Mouse (Mus musculus): ENCODE data around the gene Fam129b. TPM values are rescaled to one million over a fixed set of nuclear protein-coding genes. Genes with fewer than 3 reads are reported as not detected.

The Fam129b gene
- polyA plus RNA-seq, 1 experiment from 2014 or later = 13.8 TPM

DNA sequence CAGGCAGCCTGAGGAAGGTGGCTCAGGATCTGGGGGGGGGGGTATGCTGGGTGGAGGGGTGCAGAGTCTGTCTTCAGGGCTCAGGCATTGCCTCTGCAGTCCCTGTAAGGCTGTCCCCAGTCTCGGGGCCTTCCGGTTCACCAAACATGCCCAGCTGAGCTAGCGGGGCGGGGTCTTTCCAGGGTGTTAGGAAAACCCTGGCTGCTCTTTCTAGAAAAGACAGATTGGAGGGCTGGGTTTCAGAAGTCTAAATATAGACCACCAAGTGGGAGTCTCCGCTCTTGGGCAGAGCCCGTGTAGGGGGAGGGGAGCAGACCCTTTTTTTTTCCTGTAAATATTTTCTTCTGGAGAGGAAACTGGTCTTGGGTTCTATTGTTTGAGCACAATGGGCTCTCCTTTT, 32.4 kb downstream of the Fam129b start:
- H3K9me3 ChIP-seq (replicated peaks; ENCODE audit: control insufficient read depth, low read length) = no peaks in the 10 kb centered on the region
- DNase-seq (ENCODE audit: low spot score) = peak; percentile 90
- no peak overlapping the region; the same call in 1 of the 2 replicates for H3K4me2 ChIP-seq (ENCODE audit: low read length)
- no peaks in the 10 kb centered on the region for H3K27me3 ChIP-seq (replicated peaks; ENCODE audit: control insufficient read depth, insufficient read depth, low read length)
- peak; percentile 72 for ATAC-seq
- peak overlapping the region; percentile 25; the same call in 1 of the 2 replicates for H3K9ac ChIP-seq (ENCODE audit: low read length)
- no peak overlapping the region for H3K4me3 ChIP-seq (ENCODE audit: low read depth, low read length)
- WGBS = under 1% methylated on average over 6 of the region's 6 CpGs
- H3K36me3 ChIP-seq (ENCODE audit: control insufficient read depth, insufficient read depth, low read length) = peaks cover 22% of the 10 kb centered on the region
- peaks cover 16% of the 10 kb centered on the region for H3K4me1 ChIP-seq (ENCODE audit: control insufficient read depth, insufficient read depth, low read length)
- H3K27ac ChIP-seq (ENCODE audit: low read depth, low read length) = peak overlapping the region; percentile 75

DNA sequence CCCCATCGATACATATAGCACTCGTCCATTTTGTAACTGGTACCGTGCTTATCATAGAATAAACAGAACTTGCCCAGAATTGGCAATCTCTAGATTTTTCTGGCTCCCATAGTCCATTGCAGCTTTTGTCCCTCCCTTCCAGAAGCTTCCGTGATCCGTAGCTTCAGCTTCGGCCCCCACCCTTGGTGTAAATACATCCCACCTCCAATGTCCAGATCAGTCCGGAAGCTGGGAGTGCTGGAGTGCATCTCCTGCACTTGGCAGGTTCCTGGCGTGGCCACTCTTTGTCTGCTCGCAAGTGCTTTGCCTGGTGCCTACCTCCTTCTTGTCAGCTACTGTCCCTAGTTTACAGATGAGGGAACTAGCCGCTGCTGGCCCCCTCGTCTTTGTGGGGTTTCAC, 32.9 kb downstream of the Fam129b start:
- no peaks in the 10 kb centered on the region for H3K27me3 ChIP-seq (replicated peaks; ENCODE audit: control insufficient read depth, insufficient read depth, low read length)
- H3K4me3 ChIP-seq (ENCODE audit: low read depth, low read length) = no peak overlapping the region
- no peak for DNase-seq (ENCODE audit: low spot score)
- peak overlapping the region; percentile 75 for H3K27ac ChIP-seq (ENCODE audit: low read depth, low read length)
- peaks cover 22% of the 10 kb centered on the region for H3K36me3 ChIP-seq (ENCODE audit: control insufficient read depth, insufficient read depth, low read length)
- no peaks in the 10 kb centered on the region for H3K9me3 ChIP-seq (replicated peaks; ENCODE audit: control insufficient read depth, low read length)
- peaks cover 16% of the 10 kb centered on the region for H3K4me1 ChIP-seq (ENCODE audit: control insufficient read depth, insufficient read depth, low read length)
- peak overlapping the region; percentile 25; the same call in 1 of the 2 replicates for H3K9ac ChIP-seq (ENCODE audit: low read length)
- H3K4me2 ChIP-seq (ENCODE audit: low read length) = no peak overlapping the region
- 25% methylated on average over 11 of the region's 11 CpGs for WGBS
- no peak for ATAC-seq

- no peak for ATAC-seq
- no peak overlapping the region for H3K4me2 ChIP-seq (ENCODE audit: low read length)
- H3K4me3 ChIP-seq (ENCODE audit: low read depth, low read length) = no peak overlapping the region
- peaks cover 16% of the 10 kb centered on the region for H3K4me1 ChIP-seq (ENCODE audit: control insufficient read depth, insufficient read depth, low read length)
- no peak overlapping the region for H3K9ac ChIP-seq (ENCODE audit: low read length)
- 84% methylated on average over 7 of the region's 7 CpGs for WGBS
- no peaks in the 10 kb centered on the region for H3K9me3 ChIP-seq (replicated peaks; ENCODE audit: control insufficient read depth, low read length)
- no peak overlapping the region for H3K27ac ChIP-seq (ENCODE audit: low read depth, low read length)
- H3K36me3 ChIP-seq (ENCODE audit: control insufficient read depth, insufficient read depth, low read length) = peaks cover 30% of the 10 kb centered on the region
- H3K27me3 ChIP-seq (replicated peaks; ENCODE audit: control insufficient read depth, insufficient read depth, low read length) = no peaks in the 10 kb centered on the region
- peak; percentile 17 for DNase-seq (ENCODE audit: low spot score)
Measured at GRCm38 (mm10) chr2:32911639-32912182, 35.8 kb downstream of the Fam129b start.

DNA sequence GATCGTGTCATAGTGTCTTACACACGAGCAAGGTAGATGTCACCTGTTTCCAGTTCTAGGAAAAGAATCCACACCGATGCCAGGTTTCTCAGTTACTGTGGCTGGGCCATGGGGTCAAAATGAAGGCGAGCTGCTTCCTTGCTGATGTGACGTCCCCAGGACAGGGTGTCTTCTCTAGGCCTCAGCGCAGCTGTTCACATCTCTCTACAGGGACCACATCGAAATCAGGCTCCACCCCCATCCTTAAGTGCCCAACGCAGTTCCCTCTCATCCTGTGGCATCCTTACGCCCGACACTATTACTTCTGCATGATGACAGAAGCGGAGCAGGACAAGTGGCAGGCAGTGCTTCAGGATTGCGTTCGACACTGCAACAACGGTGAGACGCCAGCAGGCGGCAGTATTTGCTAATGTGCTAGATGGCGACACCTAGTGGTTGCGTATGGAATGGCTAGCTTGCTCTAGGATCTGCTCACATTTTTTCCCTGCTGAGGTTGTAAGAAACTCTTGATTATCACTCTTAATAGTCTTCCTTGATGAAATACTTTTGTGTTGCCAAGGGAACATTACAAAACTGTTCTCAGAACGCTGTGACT, 36.4 kb downstream of the Fam129b start:
- H3K36me3 ChIP-seq (ENCODE audit: control insufficient read depth, insufficient read depth, low read length) = peaks cover 30% of the 10 kb centered on the region
- H3K4me3 ChIP-seq (ENCODE audit: low read depth, low read length) = no peak overlapping the region
- DNase-seq (ENCODE audit: low spot score) (peak; percentile 95), ATAC-seq (peak; percentile 15; the same call in 1 of the 2 replicates)
- H3K27me3 ChIP-seq (replicated peaks; ENCODE audit: control insufficient read depth, insufficient read depth, low read length) = no peaks in the 10 kb centered on the region
- WGBS = 30% methylated on average over 19 of the region's 19 CpGs
- peaks cover 16% of the 10 kb centered on the region for H3K4me1 ChIP-seq (ENCODE audit: control insufficient read depth, insufficient read depth, low read length)
- H3K9ac ChIP-seq (ENCODE audit: low read length) = no peak overlapping the region
- H3K9me3 ChIP-seq (replicated peaks; ENCODE audit: control insufficient read depth, low read length) = no peaks in the 10 kb centered on the region
- no peak overlapping the region for H3K27ac ChIP-seq (ENCODE audit: low read depth, low read length)
- no peak overlapping the region for H3K4me2 ChIP-seq (ENCODE audit: low read length)

GRCm38 (mm10) chr2:32914362-32914761, 38.4 kb downstream of the Fam129b start:
- Histone ChIP-seq H3K9ac (ENCODE audit: low read length) (no peak overlapping the region), H3K4me2 (ENCODE audit: low read length) (no peak overlapping the region), H3K9me3 (replicated peaks; ENCODE audit: control insufficient read depth, low read length) (no peaks in the 10 kb centered on the region), H3K27ac (ENCODE audit: low read depth, low read length) (no peak overlapping the region), H3K27me3 (replicated peaks; ENCODE audit: control insufficient read depth, insufficient read depth, low read length) (no peaks in the 10 kb centered on the region), H3K36me3 (ENCODE audit: control insufficient read depth, insufficient read depth, low read length) (peaks cover 35% of the 10 kb centered on the region), H3K4me1 (ENCODE audit: control insufficient read depth, insufficient read depth, low read length) (no peaks in the 10 kb centered on the region), H3K4me3 (ENCODE audit: low read depth, low read length) (no peak overlapping the region)
- no peak for ATAC-seq
- WGBS = 68% methylated on average over 5 of the region's 5 CpGs
- DNase-seq (ENCODE audit: low spot score) = no peak

DNA sequence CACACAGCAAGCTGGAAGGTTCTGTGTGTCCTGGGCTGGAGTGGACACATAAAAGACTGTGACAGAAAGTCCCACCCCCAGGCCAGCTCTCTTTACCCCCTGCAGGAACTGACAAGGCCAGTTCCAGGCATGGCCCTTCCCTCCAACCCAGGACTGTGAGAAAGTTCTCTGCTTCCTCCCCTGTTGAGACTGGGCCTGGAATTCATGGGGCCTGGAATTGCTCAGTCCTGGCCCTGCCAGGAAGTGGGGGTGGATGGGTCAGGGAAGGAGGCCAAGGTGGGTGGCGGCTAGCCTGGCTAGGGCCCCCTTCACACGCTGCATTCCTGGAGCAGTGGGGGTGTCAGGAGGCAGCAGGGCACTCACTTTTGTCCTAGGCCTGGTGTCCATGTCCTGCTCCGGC, 39.0 kb downstream of the Fam129b start:
- WGBS = 47% methylated on average over 3 of the region's 3 CpGs
- Histone ChIP-seq H3K9me3 (replicated peaks; ENCODE audit: control insufficient read depth, low read length) (no peaks in the 10 kb centered on the region), H3K36me3 (ENCODE audit: control insufficient read depth, insufficient read depth, low read length) (peaks cover 41% of the 10 kb centered on the region), H3K9ac (ENCODE audit: low read length) (no peak overlapping the region), H3K27me3 (replicated peaks; ENCODE audit: control insufficient read depth, insufficient read depth, low read length) (no peaks in the 10 kb centered on the region), H3K4me3 (ENCODE audit: low read depth, low read length) (no peak overlapping the region), H3K4me2 (ENCODE audit: low read length) (no peak overlapping the region), H3K27ac (ENCODE audit: low read depth, low read length) (no peak overlapping the region), H3K4me1 (ENCODE audit: control insufficient read depth, insufficient read depth, low read length) (no peaks in the 10 kb centered on the region)
- DNase-seq (ENCODE audit: low spot score) = peak; percentile 12
- ATAC-seq = 0 out of 2 replicates have a peak, but pooled peaks have one; percentile 24

DNA sequence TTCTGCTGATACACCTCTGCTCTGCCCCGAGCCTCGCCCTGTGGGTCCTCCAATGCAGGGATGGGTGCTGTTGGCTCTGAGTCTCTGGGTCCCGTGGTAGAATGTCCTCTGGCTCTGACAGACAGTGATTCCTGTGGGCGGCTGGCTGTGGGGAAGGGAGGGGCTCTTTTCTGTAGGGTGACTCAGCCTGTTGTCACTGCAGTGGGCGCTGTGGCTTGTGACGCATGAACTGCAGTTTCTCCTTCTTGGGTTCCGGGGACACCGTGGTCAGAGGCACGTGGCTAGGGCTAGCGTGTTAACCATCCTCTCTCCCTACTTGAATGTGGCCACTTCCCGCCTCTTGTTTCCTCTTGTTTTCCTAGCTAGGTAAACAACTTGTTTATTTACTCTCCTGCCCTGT, 41.6 kb downstream of the Fam129b start:
- H3K27ac ChIP-seq (ENCODE audit: low read depth, low read length) = no peak overlapping the region
- H3K9ac ChIP-seq (ENCODE audit: low read length) = no peak overlapping the region
- ATAC-seq (no peak), DNase-seq (ENCODE audit: low spot score) (no peak)
- no peak overlapping the region for H3K4me3 ChIP-seq (ENCODE audit: low read depth, low read length)
- WGBS = 92% methylated on average over 11 of the region's 11 CpGs
- no peaks in the 10 kb centered on the region for H3K27me3 ChIP-seq (replicated peaks; ENCODE audit: control insufficient read depth, insufficient read depth, low read length)
- H3K4me1 ChIP-seq (ENCODE audit: control insufficient read depth, insufficient read depth, low read length) = no peaks in the 10 kb centered on the region
- no peak overlapping the region for H3K4me2 ChIP-seq (ENCODE audit: low read length)
- H3K36me3 ChIP-seq (ENCODE audit: control insufficient read depth, insufficient read depth, low read length) = peaks cover 47% of the 10 kb centered on the region
- H3K9me3 ChIP-seq (replicated peaks; ENCODE audit: control insufficient read depth, low read length) = no peaks in the 10 kb centered on the region

DNA sequence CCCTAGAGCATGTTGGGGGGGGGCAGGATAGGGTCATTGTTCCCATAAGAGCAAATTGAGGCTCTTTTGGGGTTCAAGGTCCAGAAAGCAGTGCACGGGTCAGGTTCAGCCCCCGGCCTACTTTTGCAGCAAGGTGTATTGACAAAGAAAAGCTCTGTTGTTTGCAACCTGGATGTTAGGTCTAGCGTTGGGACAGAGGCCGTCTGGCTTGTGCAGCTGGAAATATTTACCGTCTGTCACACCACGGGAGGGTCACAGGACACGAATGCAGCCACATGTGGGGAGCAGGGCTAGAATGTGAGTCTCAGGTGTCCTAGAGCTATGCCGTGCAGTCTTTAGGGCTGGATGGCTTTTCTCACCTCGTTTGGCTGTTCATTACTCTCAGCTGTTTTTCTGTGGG, 42.5 kb downstream of the Fam129b start:
- Histone ChIP-seq H3K27me3 (replicated peaks; ENCODE audit: control insufficient read depth, insufficient read depth, low read length) (no peaks in the 10 kb centered on the region), H3K4me2 (ENCODE audit: low read length) (no peak overlapping the region), H3K4me1 (ENCODE audit: control insufficient read depth, insufficient read depth, low read length) (no peaks in the 10 kb centered on the region), H3K9ac (ENCODE audit: low read length) (no peak overlapping the region), H3K36me3 (ENCODE audit: control insufficient read depth, insufficient read depth, low read length) (peaks cover 50% of the 10 kb centered on the region), H3K27ac (ENCODE audit: low read depth, low read length) (no peak overlapping the region), H3K9me3 (replicated peaks; ENCODE audit: control insufficient read depth, low read length) (no peaks in the 10 kb centered on the region), H3K4me3 (ENCODE audit: low read depth, low read length) (no peak overlapping the region)
- DNase-seq (ENCODE audit: low spot score) (no peak), ATAC-seq (no peak)
- WGBS = 85% methylated on average over 9 of the region's 9 CpGs

DNA sequence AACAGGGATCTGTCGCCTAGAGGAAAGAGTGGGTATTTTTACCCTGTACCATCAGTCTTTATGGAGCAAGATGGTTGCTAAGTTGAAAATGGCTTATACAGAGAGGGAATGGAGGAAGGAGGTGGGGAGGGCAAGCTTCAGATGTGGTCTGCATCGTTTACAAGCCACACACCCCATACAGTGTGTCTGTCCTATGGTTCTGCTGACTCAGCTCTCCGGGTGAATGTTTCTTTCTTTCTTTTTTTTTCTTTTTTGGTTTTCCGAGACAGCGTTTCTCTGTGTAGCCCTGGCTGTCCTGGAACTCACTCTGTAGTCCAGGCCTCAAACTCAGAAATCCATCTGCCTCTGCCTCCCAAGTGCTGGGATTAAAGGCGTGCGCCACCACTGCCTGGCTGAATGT, 45.3 kb downstream of the Fam129b start:
- WGBS = 82% methylated on average over 7 of the region's 7 CpGs
- Histone ChIP-seq H3K9ac (ENCODE audit: low read length) (no peak overlapping the region), H3K4me2 (ENCODE audit: low read length) (no peak overlapping the region), H3K27ac (ENCODE audit: low read depth, low read length) (no peak overlapping the region), H3K4me1 (ENCODE audit: control insufficient read depth, insufficient read depth, low read length) (no peaks in the 10 kb centered on the region), H3K4me3 (ENCODE audit: low read depth, low read length) (no peak overlapping the region), H3K9me3 (replicated peaks; ENCODE audit: control insufficient read depth, low read length) (no peaks in the 10 kb centered on the region), H3K36me3 (ENCODE audit: control insufficient read depth, insufficient read depth, low read length) (peaks cover 60% of the 10 kb centered on the region), H3K27me3 (replicated peaks; ENCODE audit: control insufficient read depth, insufficient read depth, low read length) (no peaks in the 10 kb centered on the region)
- no peak for ATAC-seq
- DNase-seq (ENCODE audit: low spot score) = no peak

All from forebrain, embryonic 14.5 days (tissue).